Mouse (Mus musculus) ES-Bruce4 (cell line): ENCODE measurements at regions not wholly inside any gene's neighbourhood (a gene's known extent, or its start where the extent isn't known, plus 50 kb on each side); places are given as distances from the start of the nearest gene placed in this dataset.

Experiments used
- H3K27ac ChIP-seq: 2 replicates; pipeline ENCODE4 v1.5.1; 2012; ENCODE audit warnings: low read length, inconsistent platforms; ENCODE audit not compliant: insufficient read depth
- H3K27me3 ChIP-seq: 2 replicates; pipeline ENCODE4 v1.6.1; 2012; ENCODE audit warnings: mild to moderate bottlenecking, low read length, inconsistent platforms; ENCODE audit not compliant: control insufficient read depth, poor library complexity, insufficient read depth, severe bottlenecking
- H3K36me3 ChIP-seq: 2 replicates; pipeline ENCODE4 v1.6.1; 2012; ENCODE audit warnings: inconsistent platforms, mild to moderate bottlenecking, low read length, moderate library complexity; ENCODE audit not compliant: control insufficient read depth, poor library complexity, insufficient read depth, severe bottlenecking
- H3K4me1 ChIP-seq: one replicate; pipeline ENCODE4 v1.8.1; 2011; ENCODE audit warnings: low read length; ENCODE audit not compliant: control insufficient read depth, insufficient read depth
- H3K4me3 ChIP-seq: 2 replicates; pipeline ENCODE4 v1.5.1; 2011; ENCODE audit warnings: low read depth, mild to moderate bottlenecking, low read length
- H3K9ac ChIP-seq: 2 replicates; pipeline ENCODE4 v1.6.1; 2012; ENCODE audit warnings: low read depth, mild to moderate bottlenecking, inconsistent platforms; ENCODE audit not compliant: poor library complexity, severe bottlenecking
- H3K9me3 ChIP-seq: replicated peaks from 2 replicates; pipeline ENCODE4 v1.6.1; 2012; ENCODE audit warnings: mild to moderate bottlenecking, low read length, inconsistent platforms; ENCODE audit not compliant: control insufficient read depth, poor library complexity, insufficient read depth, severe bottlenecking
- CTCF ChIP-seq: IDR thresholded peaks from one replicate; pipeline ENCODE4 v1.8.1; 2011; ENCODE audit warnings: low read depth, low read length
- EP300 ChIP-seq: IDR thresholded peaks from 2 replicates; pipeline ENCODE4 v1.6.1; 2011; ENCODE audit warnings: low read depth, low read length; ENCODE audit not compliant: insufficient read depth
- POLR2A ChIP-seq: IDR thresholded peaks from one replicate; pipeline ENCODE4 v1.8.1; 2011; ENCODE audit warnings: low read length; ENCODE audit not compliant: insufficient read depth

DNA sequence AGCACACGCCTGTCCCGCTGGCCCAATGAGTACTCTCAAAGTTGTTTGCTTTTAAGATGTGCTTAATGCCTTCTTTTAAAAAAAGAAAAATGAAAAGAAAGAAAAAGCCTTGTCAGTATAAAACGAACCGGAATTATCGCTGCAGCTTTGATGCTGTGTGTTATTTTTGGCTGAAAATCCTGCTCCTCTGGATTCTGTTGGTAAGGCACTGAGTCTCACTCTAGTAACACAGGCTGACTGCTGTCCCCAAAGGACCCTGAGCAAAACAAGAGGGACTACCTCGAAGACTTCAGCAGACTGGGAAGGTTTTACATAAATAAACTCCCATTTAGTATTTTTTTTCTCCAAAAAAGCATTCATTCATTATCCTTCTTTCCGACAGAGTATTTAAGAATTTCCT, 196.1 kb upstream of the Ppargc1a start:
- TF ChIP-seq EP300, result no peak
- no peak for TF ChIP-seq POLR2A
- TF ChIP-seq CTCF, result no peak
- no peaks in the 10 kb centered on the region for H3K9me3 ChIP-seq
- no peak overlapping the region for H3K9ac ChIP-seq
- no peak overlapping the region for H3K4me3 ChIP-seq
- H3K36me3 ChIP-seq, result no peaks in the 10 kb centered on the region
- H3K27ac ChIP-seq, result no peak overlapping the region
- H3K27me3 ChIP-seq, result no peaks in the 10 kb centered on the region
- no peaks in the 10 kb centered on the region for H3K4me1 ChIP-seq

DNA sequence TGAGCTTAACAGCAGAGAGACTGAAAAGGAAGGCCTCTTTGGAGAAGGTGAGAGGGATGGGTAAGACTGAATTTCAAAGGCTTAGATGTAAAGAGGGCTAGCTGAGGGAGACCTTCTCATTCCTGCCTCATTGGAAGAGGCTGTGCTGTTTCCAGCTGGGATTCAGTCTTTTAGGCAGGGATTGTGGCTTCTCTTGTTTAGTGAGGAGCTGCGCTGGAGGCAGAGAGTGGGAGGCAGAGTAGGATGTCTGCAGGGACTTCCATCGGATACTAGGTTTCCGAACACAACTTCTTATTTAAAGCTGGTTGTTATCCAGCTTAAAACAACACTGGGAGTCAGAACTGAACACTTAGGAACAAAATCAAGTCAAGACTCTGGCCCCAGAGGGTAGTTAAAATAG, 194.8 kb upstream of the Ppargc1a start:
- H3K36me3 ChIP-seq, result no peaks in the 10 kb centered on the region
- no peak for TF ChIP-seq CTCF
- TF ChIP-seq POLR2A, result no peak
- no peak for TF ChIP-seq EP300
- no peaks in the 10 kb centered on the region for H3K27me3 ChIP-seq
- H3K27ac ChIP-seq, result no peak overlapping the region
- H3K4me1 ChIP-seq, result no peaks in the 10 kb centered on the region
- no peak overlapping the region for H3K4me3 ChIP-seq
- no peaks in the 10 kb centered on the region for H3K9me3 ChIP-seq
- H3K9ac ChIP-seq, result no peak overlapping the region

DNA sequence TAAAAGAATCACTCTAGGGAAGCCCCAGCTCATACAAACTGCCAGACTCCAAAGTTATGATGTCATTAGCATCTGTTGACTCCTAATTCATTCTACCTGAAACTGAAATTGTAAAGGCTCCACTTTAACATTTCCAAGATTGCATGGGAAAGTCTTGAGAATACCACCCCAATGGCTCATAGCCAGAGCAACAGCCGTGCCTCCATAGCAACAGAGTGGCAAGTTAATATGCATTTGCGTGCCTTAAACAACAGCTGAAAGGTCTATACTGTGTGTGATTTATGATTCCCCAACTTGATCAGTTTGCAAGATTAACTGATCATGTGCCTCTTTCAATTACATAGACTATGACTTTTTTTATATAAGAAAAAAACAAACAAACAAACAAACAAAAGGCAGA, 190.8 kb upstream of the Ppargc1a start:
- no peaks in the 10 kb centered on the region for H3K27me3 ChIP-seq
- no peak for TF ChIP-seq POLR2A
- TF ChIP-seq CTCF, result no peak
- TF ChIP-seq EP300, result no peak
- no peak overlapping the region for H3K27ac ChIP-seq
- H3K4me1 ChIP-seq, result no peaks in the 10 kb centered on the region
- H3K4me3 ChIP-seq, result no peak overlapping the region
- no peaks in the 10 kb centered on the region for H3K36me3 ChIP-seq
- H3K9ac ChIP-seq, result no peak overlapping the region
- H3K9me3 ChIP-seq, result no peaks in the 10 kb centered on the region

DNA sequence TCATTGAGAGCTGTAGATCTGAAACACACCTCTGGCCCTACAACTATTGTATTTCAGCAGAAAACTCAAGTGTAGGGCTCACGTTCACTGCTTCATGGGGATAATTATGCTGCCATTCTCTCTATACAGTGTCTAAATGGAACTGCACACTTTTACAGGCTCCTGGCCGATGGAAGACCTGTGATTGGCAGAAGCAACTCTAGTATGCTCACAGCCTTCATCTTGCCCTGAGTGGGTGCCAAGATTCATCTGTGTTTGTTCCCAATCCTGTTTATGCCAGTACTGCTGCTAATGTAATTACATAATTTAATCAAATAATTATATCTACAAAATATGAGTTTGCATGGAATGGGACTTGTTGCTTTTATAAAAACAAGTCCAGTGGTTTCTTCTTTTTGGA, 190.3 kb upstream of the Ppargc1a start:
- Histone ChIP-seq H3K9me3 (no peaks in the 10 kb centered on the region), H3K4me3 (no peak overlapping the region), H3K27me3 (no peaks in the 10 kb centered on the region), H3K9ac (no peak overlapping the region), H3K36me3 (no peaks in the 10 kb centered on the region), H3K4me1 (no peaks in the 10 kb centered on the region), H3K27ac (no peak overlapping the region)
- no peak for TF ChIP-seq CTCF
- no peak for TF ChIP-seq POLR2A
- TF ChIP-seq EP300, result no peak

DNA sequence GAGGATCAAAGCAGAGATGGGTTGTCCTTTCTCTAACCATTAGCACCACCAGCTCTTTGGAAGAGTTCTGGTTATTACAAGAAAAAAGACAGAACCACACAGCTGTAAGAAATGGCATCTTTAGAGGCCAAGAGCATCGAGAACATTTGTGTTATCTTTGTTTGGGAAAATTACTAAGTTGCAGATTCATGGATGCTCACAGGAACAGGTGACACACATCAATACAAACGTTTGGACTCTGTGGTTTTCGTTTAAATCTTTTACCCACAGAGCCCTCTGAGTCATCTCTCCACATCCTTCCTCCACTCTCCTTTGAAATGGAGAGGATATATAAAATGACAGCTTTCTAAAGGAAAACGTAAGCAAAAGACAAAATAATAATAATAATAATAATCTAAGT, 184.5 kb upstream of the Ppargc1a start:
- no peaks in the 10 kb centered on the region for H3K4me1 ChIP-seq
- H3K9ac ChIP-seq, result no peak overlapping the region
- H3K9me3 ChIP-seq, result no peaks in the 10 kb centered on the region
- no peak overlapping the region for H3K27ac ChIP-seq
- no peaks in the 10 kb centered on the region for H3K27me3 ChIP-seq
- no peak overlapping the region for H3K4me3 ChIP-seq
- TF ChIP-seq POLR2A (no peak), CTCF (no peak), EP300 (no peak)
- no peaks in the 10 kb centered on the region for H3K36me3 ChIP-seq

DNA sequence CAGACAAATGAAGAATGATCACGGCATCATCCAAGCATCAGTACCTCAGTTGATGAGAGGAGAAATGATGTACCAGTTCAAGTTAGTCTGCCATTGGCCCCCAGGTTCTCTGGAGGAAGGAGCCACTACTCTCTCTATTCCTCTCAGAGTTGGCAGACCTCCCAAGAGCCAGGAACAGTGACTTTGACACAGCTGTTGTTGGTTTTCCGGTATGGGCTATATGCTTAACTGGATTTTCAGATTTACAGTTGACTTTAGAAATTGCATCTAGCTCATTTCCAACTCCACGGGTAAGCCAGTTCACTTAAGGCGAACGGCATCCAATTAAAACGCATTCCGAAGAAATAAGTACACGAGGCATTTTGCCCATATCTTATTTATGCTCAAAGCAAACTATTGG, 182.9 kb upstream of the Ppargc1a start:
- no peaks in the 10 kb centered on the region for H3K27me3 ChIP-seq
- H3K9ac ChIP-seq, result no peak overlapping the region
- no peaks in the 10 kb centered on the region for H3K36me3 ChIP-seq
- H3K4me3 ChIP-seq, result no peak overlapping the region
- no peaks in the 10 kb centered on the region for H3K9me3 ChIP-seq
- H3K27ac ChIP-seq, result no peak overlapping the region
- no peak for TF ChIP-seq POLR2A
- TF ChIP-seq CTCF, result no peak
- TF ChIP-seq EP300, result no peak
- H3K4me1 ChIP-seq, result no peaks in the 10 kb centered on the region
